Mouse (Mus musculus): ENCODE measurements around the gene Flywch2.
"Not testable (repeated sequence)": the region's sequence is repeated elsewhere in the genome, so short reads cannot be mapped to it uniquely, and the experiment has no call there.

Flywch2 gene

GRCm38 (mm10) chr17:23790269-23791078 is 4.6 kb upstream of the Flywch2 start, which contains the start of gene Srrm2:
Srrm2 (plus strand) TSS chr17:23790532.
- ATAC-seq (ENCODE audit: low TSS enrichment), result peak; percentile 64

GRCm38 (mm10) chr17:23789749-23790268 is 3.9 kb upstream of the Flywch2 start:
- no peak for ATAC-seq (ENCODE audit: low TSS enrichment)

GRCm38 (mm10) chr17:23788973-23789372 is 3.1 kb upstream of the Flywch2 start:
- ATAC-seq (ENCODE audit: low TSS enrichment), result no peak

GRCm38 (mm10) chr17:23786510-23786931 is 640 bp upstream of the Flywch2 start:
- ATAC-seq (ENCODE audit: low TSS enrichment), result 0 out of 2 replicates have a peak, but pooled peaks have one; percentile 34

- ATAC-seq (ENCODE audit: low TSS enrichment), result no peak
Measured at GRCm38 (mm10) chr17:23783352-23783751, 2.5 kb downstream of the Flywch2 start.

GRCm38 (mm10) chr17:23778447-23778846 is 7.4 kb downstream of the Flywch2 start:
- no peak for ATAC-seq (ENCODE audit: low TSS enrichment)

GRCm38 (mm10) chr17:23777141-23777540 is 8.7 kb downstream of the Flywch2 start:
- ATAC-seq (ENCODE audit: low TSS enrichment), result no peak

- ATAC-seq (ENCODE audit: low TSS enrichment), result no peak
Measured at GRCm38 (mm10) chr17:23776216-23776615, 9.7 kb downstream of the Flywch2 start.

- peak; percentile 63 for ATAC-seq (ENCODE audit: low TSS enrichment)
Measured at GRCm38 (mm10) chr17:23774090-23774489, 11.8 kb downstream of the Flywch2 start.

GRCm38 (mm10) chr17:23773676-23774075 is 12.2 kb downstream of the Flywch2 start:
- ATAC-seq (ENCODE audit: low TSS enrichment), result no peak

- not testable (repeated sequence) for ATAC-seq (ENCODE audit: low TSS enrichment)
Measured at GRCm38 (mm10) chr17:23772219-23772556, 13.7 kb downstream of the Flywch2 start.

- peak; percentile 97 for ATAC-seq (ENCODE audit: low TSS enrichment)
Measured at GRCm38 (mm10) chr17:23771284-23772218, 14.3 kb downstream of the Flywch2 start, which contains the start of gene Flywch1. Flywch1 (minus strand) TSS chr17:23771602.

GRCm38 (mm10) chr17:23770896-23771283 is 15.0 kb downstream of the Flywch2 start:
- peak; percentile 3; the same call in 1 of the 2 replicates for ATAC-seq (ENCODE audit: low TSS enrichment)

- ATAC-seq (ENCODE audit: low TSS enrichment), result no peak
Measured at GRCm38 (mm10) chr17:23770493-23770892, 15.4 kb downstream of the Flywch2 start.

GRCm38 (mm10) chr17:23762976-23763375 is 22.9 kb downstream of the Flywch2 start:
- no peak for ATAC-seq (ENCODE audit: low TSS enrichment)

GRCm38 (mm10) chr17:23761155-23761554 is 24.7 kb downstream of the Flywch2 start:
- ATAC-seq (ENCODE audit: low TSS enrichment), result no peak

GRCm38 (mm10) chr17:23760231-23760630 is 25.6 kb downstream of the Flywch2 start:
- ATAC-seq (ENCODE audit: low TSS enrichment), result no peak

GRCm38 (mm10) chr17:23758801-23759200 is 27.1 kb downstream of the Flywch2 start:
- ATAC-seq (ENCODE audit: low TSS enrichment), result no peak

- ATAC-seq (ENCODE audit: low TSS enrichment), result no peak
Measured at GRCm38 (mm10) chr17:23757581-23757980, 28.3 kb downstream of the Flywch2 start.

- ATAC-seq (ENCODE audit: low TSS enrichment), result no peak
Measured at GRCm38 (mm10) chr17:23755689-23756088, 30.2 kb downstream of the Flywch2 start.

- no peak for ATAC-seq (ENCODE audit: low TSS enrichment)
Measured at GRCm38 (mm10) chr17:23749400-23750191, 36.3 kb downstream of the Flywch2 start.
